Mouse (Mus musculus): Measurements from ENCODE around the gene Foxp3.

The Foxp3 gene

GRCm38 (mm10) chrX:7617889-7618551 is 44.6 kb downstream of the Foxp3 start:
- DNase-seq (ENCODE audit: low spot score) = no peak

DNA sequence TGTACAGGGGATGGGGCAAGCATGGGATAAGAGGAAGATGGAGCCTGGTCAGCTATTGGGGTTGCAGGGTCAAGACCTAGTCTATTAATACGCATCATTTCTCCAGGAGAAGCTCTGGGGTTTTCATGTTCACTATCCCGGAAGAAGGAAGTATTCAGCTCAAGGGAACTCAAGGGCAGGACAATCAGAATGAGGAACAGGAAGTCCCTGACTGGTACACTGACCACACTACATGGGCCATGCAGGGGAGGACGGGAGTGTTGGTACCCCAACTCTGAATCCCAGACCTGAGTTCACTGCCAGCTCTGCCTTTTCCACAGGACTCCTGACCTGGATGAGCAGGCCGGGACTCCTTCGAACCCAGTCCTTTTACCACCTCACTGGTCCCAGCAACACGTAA is 59.1 kb downstream of the Foxp3 start:
- no peak for DNase-seq (ENCODE audit: low spot score)

DNA sequence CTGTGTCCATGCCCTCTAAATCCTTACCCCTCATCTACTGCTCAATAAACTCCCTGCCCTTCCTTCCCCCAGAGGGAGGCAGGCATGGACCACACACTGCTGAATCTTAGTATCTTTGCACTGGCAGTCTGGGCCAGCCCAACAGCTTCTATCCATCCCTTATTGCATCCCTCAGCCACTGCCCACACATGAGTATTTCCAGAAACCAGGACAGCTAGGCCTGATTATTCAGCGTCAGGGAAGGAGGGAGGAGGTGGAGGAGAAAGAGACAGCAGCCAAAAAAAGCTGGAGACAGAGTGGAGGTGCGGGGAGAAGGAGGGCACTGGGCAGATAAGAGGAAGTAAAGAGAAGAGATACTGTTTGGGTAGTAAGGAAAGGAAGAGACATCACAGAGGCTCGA is 61.7 kb downstream of the Foxp3 start:
- DNase-seq (ENCODE audit: low spot score) = no peak

GRCm38 (mm10) chrX:7638401-7639091 is 65.1 kb downstream of the Foxp3 start, which contains the start of gene Syp:
TSS of gene Syp (plus strand) at chrX:7638471.
- peak; percentile 89 for DNase-seq (ENCODE audit: low spot score)

DNA sequence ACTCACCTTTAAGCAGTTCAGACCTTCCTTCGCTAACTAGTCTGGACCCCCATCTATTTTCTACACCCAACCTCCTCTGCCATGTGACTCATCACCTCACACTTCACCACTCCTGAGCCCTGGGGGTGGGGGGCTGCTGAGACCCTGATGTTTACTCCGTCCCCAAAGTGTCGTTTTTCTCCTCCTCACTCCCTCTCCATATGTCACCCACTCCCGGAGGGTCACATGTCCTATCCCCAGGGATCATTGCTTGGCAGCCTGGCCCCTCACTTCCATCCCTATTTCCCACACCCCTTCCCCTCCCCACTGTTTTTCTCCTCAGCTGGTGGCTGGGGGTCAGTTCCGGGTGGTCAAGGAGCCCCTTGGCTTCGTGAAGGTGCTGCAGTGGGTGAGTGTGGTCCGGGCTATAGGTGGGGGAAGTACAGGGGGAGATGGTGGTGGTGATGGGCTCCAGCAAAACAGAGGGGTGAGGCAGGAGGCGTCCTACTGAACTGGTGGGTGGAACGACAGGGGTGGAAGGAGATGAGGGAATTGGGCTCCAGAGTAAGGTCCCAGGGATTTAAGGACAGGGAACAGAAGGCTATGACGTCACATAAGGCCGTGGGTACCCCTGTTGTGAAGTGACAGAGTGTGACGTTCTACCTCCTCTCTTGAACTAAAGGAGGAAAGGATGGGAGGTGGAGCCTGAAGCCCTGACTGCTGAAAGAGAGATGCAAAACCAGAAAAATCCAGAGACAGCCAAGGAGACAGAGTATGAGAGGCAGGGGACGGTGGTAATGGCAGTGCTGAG is 66.3 kb downstream of the Foxp3 start:
- no peak for DNase-seq (ENCODE audit: low spot score)

GRCm38 (mm10) chrX:7640785-7641184 is 67.3 kb downstream of the Foxp3 start:
- no peak for DNase-seq (ENCODE audit: low spot score)

Measured in layer of hippocampus, adult 11-12 months (tissue).